Mouse (Mus musculus) heart, adult 11 months (tissue): ENCODE measurements around the gene Usp7.
A peak's percentile ranks its signal among the peaks of the same experiment; 100 is the strongest.

Experiments used
- DNase-seq: peaks from one replicate; pipeline ENCODE4 v3.0.0; 2022

Usp7 gene

GRCm38 (mm10) chr16:8791949-8792557 lies at the start of gene Usp7:
Gene Usp7, minus strand, starts transcription at chr16:8792308.
- DNase-seq = no peak

- no peak for DNase-seq
Observed at GRCm38 (mm10) chr16:8840557-8840956, 48.4 kb upstream of the Usp7 start.

GRCm38 (mm10) chr16:8838921-8839320 lies 46.8 kb upstream of the Usp7 start:
- no peak for DNase-seq

- peak; percentile 81 for DNase-seq
Observed at GRCm38 (mm10) chr16:8837595-8837994, 45.5 kb upstream of the Usp7 start.

- DNase-seq = peak; percentile 57
Observed at GRCm38 (mm10) chr16:8836876-8837275, 44.8 kb upstream of the Usp7 start.

- DNase-seq = peak; percentile 94
Observed at GRCm38 (mm10) chr16:8831241-8831640, 39.1 kb upstream of the Usp7 start.

GRCm38 (mm10) chr16:8830431-8831211 lies 38.5 kb upstream of the Usp7 start:
- peak; percentile 99 for DNase-seq

- peak; percentile 100 for DNase-seq
Observed at GRCm38 (mm10) chr16:8829564-8830359, 37.7 kb upstream of the Usp7 start, which contains the start of gene 1810013L24Rik. Gene 1810013L24Rik, plus strand, starts transcription at chr16:8830100.

- peak; percentile 99 for DNase-seq
Observed at GRCm38 (mm10) chr16:8828636-8829563, 36.8 kb upstream of the Usp7 start.

- DNase-seq = peak; percentile 86
Observed at GRCm38 (mm10) chr16:8827366-8827765, 35.3 kb upstream of the Usp7 start.

GRCm38 (mm10) chr16:8823661-8824060 lies 31.6 kb upstream of the Usp7 start:
- DNase-seq = peak; percentile 73

- DNase-seq = no peak
Observed at GRCm38 (mm10) chr16:8822586-8822985, 30.5 kb upstream of the Usp7 start.

GRCm38 (mm10) chr16:8821429-8821828 lies 29.3 kb upstream of the Usp7 start:
- peak; percentile 97 for DNase-seq

- peak; percentile 41 for DNase-seq
Observed at GRCm38 (mm10) chr16:8817872-8818271, 25.8 kb upstream of the Usp7 start.

GRCm38 (mm10) chr16:8810399-8811127 lies 18.5 kb upstream of the Usp7 start:
- no peak for DNase-seq

- no peak for DNase-seq
Observed at GRCm38 (mm10) chr16:8806703-8807102, 14.6 kb upstream of the Usp7 start.

- no peak for DNase-seq
Observed at GRCm38 (mm10) chr16:8795906-8796305, 3.8 kb upstream of the Usp7 start.

- no peak for DNase-seq
Observed at GRCm38 (mm10) chr16:8794952-8795351, 2.8 kb upstream of the Usp7 start.

- DNase-seq = no peak
Observed at GRCm38 (mm10) chr16:8790886-8791285, 1.2 kb downstream of the Usp7 start.

GRCm38 (mm10) chr16:8784753-8785152 lies 7.4 kb downstream of the Usp7 start:
- DNase-seq = peak; percentile 95

GRCm38 (mm10) chr16:8783198-8783913 lies 8.8 kb downstream of the Usp7 start:
- no peak for DNase-seq
